Mouse (Mus musculus) intestine, embryonic 16.5 days (tissue): ENCODE measurements around the gene Ncoa3. TPM values are rescaled to one million over a fixed set of nuclear protein-coding genes. Genes with fewer than 3 reads are reported as not detected.
A peak's percentile ranks its signal among the peaks of the same experiment; 100 is the strongest.

ENCODE experiments used
- ATAC-seq: fragments of 200-750 bp; cut with Nextera tagmentation; 2 replicates; pipeline ENCODE4 v1.8.0; 2017; ENCODE audit warnings: moderate TSS enrichment, moderate library complexity
- H3K27ac ChIP-seq: fragments of 300-500 bp; sonication (generic); 2 replicates; pipeline ENCODE4 v1.5.1; 2014; ENCODE audit warnings: mild to moderate bottlenecking, low read length
- H3K27me3 ChIP-seq: fragments of 300-500 bp; sonication (generic); replicated peaks from 2 replicates; pipeline ENCODE4 v1.6.1; 2014; ENCODE audit warnings: low read length, control low read depth, mixed read lengths; ENCODE audit not compliant: control insufficient read depth, insufficient read depth
- H3K36me3 ChIP-seq: fragments of 300-500 bp; sonication (generic); 2 replicates; pipeline ENCODE4 v1.6.1; 2014; ENCODE audit warnings: low read length, control low read depth; ENCODE audit not compliant: control insufficient read depth, insufficient read depth
- H3K4me1 ChIP-seq: fragments of 300-500 bp; sonication (generic); 2 replicates; pipeline ENCODE4 v1.6.1; 2014; ENCODE audit warnings: low read length, control low read depth, mixed read lengths; ENCODE audit not compliant: control insufficient read depth, insufficient read depth
- H3K4me2 ChIP-seq: fragments of 300-500 bp; sonication (generic); 2 replicates; pipeline ENCODE4 v1.6.1; 2014; ENCODE audit warnings: low read depth, low read length, control low read depth
- H3K4me3 ChIP-seq: fragments of 300-500 bp; sonication (generic); 2 replicates; pipeline ENCODE4 v1.5.1; 2014; ENCODE audit warnings: mild to moderate bottlenecking, low read length
- H3K9ac ChIP-seq: fragments of 300-500 bp; sonication (generic); 2 replicates; pipeline ENCODE4 v1.6.1; 2014; ENCODE audit warnings: low read depth, low read length
- H3K9me3 ChIP-seq: fragments of 300-500 bp; sonication (generic); 2 replicates; pipeline ENCODE4 v1.6.1; 2016; ENCODE audit warnings: low read length, control low read depth; ENCODE audit not compliant: control insufficient read depth
- WGBS: fragments of 180-500 bp; shearing (Covaris S2); extraction: QIAGEN DNeasy Blood & Tissue Kit; methylation state at CpG from one replicate; pipeline ENCODE4 v1.1.7; 2014; 5-methylcytosine and 5-hydroxymethylcytosine counted together
- polyA plus RNA-seq: library from polyadenylated mRNA; unstranded; fragments of >200 nt; fragmentation: Nextera tagmentation; extraction: Ambion mirVana; gene quantifications from 2 replicates; pipeline ENCODE4 v1.2.1, GENCODE M21; 2015

Ncoa3 gene
- polyA plus RNA-seq, 1 experiment from 2014 or later = 8.7 TPM

GRCm38 (mm10) chr2:166071481-166071880, 79.0 kb downstream of the Ncoa3 start:
- Histone ChIP-seq H3K4me2 (no peak overlapping the region), H3K27ac (no peak overlapping the region), H3K9ac (no peak overlapping the region), H3K27me3 (no peaks in the 10 kb centered on the region), H3K4me3 (no peak overlapping the region), H3K9me3 (no peaks in the 10 kb centered on the region), H3K36me3 (peaks cover 8% of the 10 kb centered on the region), H3K4me1 (peaks cover 8% of the 10 kb centered on the region)
- 89% methylated on average over 5 of the region's 5 CpGs for WGBS
- ATAC-seq = no peak

GRCm38 (mm10) chr2:166071889-166072288, 79.5 kb downstream of the Ncoa3 start:
- 84% methylated on average over 9 of the region's 9 CpGs for WGBS
- no peaks in the 10 kb centered on the region for H3K27me3 ChIP-seq
- peaks cover 8% of the 10 kb centered on the region for H3K36me3 ChIP-seq
- peaks cover 8% of the 10 kb centered on the region for H3K4me1 ChIP-seq
- H3K27ac ChIP-seq = no peak overlapping the region
- no peak overlapping the region for H3K4me3 ChIP-seq
- no peak overlapping the region for H3K4me2 ChIP-seq
- no peak for ATAC-seq
- no peaks in the 10 kb centered on the region for H3K9me3 ChIP-seq
- H3K9ac ChIP-seq = no peak overlapping the region

- Histone ChIP-seq H3K4me3 (no peak overlapping the region), H3K9me3 (no peaks in the 10 kb centered on the region), H3K9ac (no peak overlapping the region), H3K27ac (no peak overlapping the region), H3K4me2 (no peak overlapping the region), H3K36me3 (peaks cover 8% of the 10 kb centered on the region), H3K4me1 (peaks cover 8% of the 10 kb centered on the region), H3K27me3 (no peaks in the 10 kb centered on the region)
- ATAC-seq = no peak
- 75% methylated on average over 10 of the region's 10 CpGs for WGBS
These were observed 80.6 kb downstream of the Ncoa3 start for GRCm38 (mm10) chr2:166073082-166073481.

GRCm38 (mm10) chr2:166074322-166074721, 81.9 kb downstream of the Ncoa3 start:
- Histone ChIP-seq H3K9me3 (no peaks in the 10 kb centered on the region), H3K27ac (no peak overlapping the region), H3K9ac (no peak overlapping the region), H3K4me2 (no peak overlapping the region), H3K27me3 (no peaks in the 10 kb centered on the region), H3K4me1 (peaks cover 8% of the 10 kb centered on the region), H3K36me3 (peaks cover 15% of the 10 kb centered on the region), H3K4me3 (no peak overlapping the region)
- 57% methylated on average over 6 of the region's 6 CpGs for WGBS
- no peak for ATAC-seq

GRCm38 (mm10) chr2:166077371-166077770, 84.9 kb downstream of the Ncoa3 start:
- 87% methylated on average over 9 of the region's 9 CpGs for WGBS
- H3K27me3 ChIP-seq = no peaks in the 10 kb centered on the region
- no peak for ATAC-seq
- no peaks in the 10 kb centered on the region for H3K9me3 ChIP-seq
- H3K27ac ChIP-seq = no peak overlapping the region
- peaks cover 27% of the 10 kb centered on the region for H3K4me1 ChIP-seq
- H3K4me2 ChIP-seq = no peak overlapping the region
- H3K36me3 ChIP-seq = peaks cover 6% of the 10 kb centered on the region
- H3K4me3 ChIP-seq = no peak overlapping the region
- no peak overlapping the region for H3K9ac ChIP-seq

- Histone ChIP-seq H3K4me2 (no peak overlapping the region), H3K27ac (no peak overlapping the region), H3K4me1 (peaks cover 27% of the 10 kb centered on the region), H3K9ac (no peak overlapping the region), H3K27me3 (no peaks in the 10 kb centered on the region), H3K4me3 (no peak overlapping the region), H3K9me3 (no peaks in the 10 kb centered on the region), H3K36me3 (peaks cover 6% of the 10 kb centered on the region)
- no peak for ATAC-seq
- 90% methylated on average over 14 of the region's 14 CpGs for WGBS
These were observed 86.8 kb downstream of the Ncoa3 start for GRCm38 (mm10) chr2:166079231-166079630.

- 43% methylated on average over 17 of the region's 17 CpGs for WGBS
- Histone ChIP-seq H3K4me3 (no peak overlapping the region), H3K36me3 (peaks cover 6% of the 10 kb centered on the region), H3K9ac (peak overlapping the region; percentile 20; the same call in 1 of the 2 replicates), H3K9me3 (no peaks in the 10 kb centered on the region), H3K27ac (peak overlapping the region; percentile 56), H3K27me3 (no peaks in the 10 kb centered on the region), H3K4me1 (peaks cover 19% of the 10 kb centered on the region), H3K4me2 (peak overlapping the region; percentile 14; the same call in 1 of the 2 replicates)
- ATAC-seq = peak; percentile 82
These were observed 87.8 kb downstream of the Ncoa3 start for GRCm38 (mm10) chr2:166079961-166080885.

- ATAC-seq = no peak
- WGBS = 79% methylated on average over 21 of the region's 21 CpGs
- Histone ChIP-seq H3K4me2 (0 out of 2 replicates have a peak overlapping the region, but pooled peaks have one; percentile 14), H3K4me1 (peaks cover 19% of the 10 kb centered on the region), H3K4me3 (no peak overlapping the region), H3K27ac (no peak overlapping the region), H3K9ac (peak overlapping the region; percentile 20; the same call in 1 of the 2 replicates), H3K9me3 (no peaks in the 10 kb centered on the region), H3K27me3 (no peaks in the 10 kb centered on the region), H3K36me3 (peaks cover 6% of the 10 kb centered on the region)
These were observed 88.7 kb downstream of the Ncoa3 start for GRCm38 (mm10) chr2:166080967-166081750.

- WGBS = 74% methylated on average over 5 of the region's 5 CpGs
- H3K4me2 ChIP-seq = no peak overlapping the region
- peaks cover 6% of the 10 kb centered on the region for H3K36me3 ChIP-seq
- H3K4me1 ChIP-seq = peaks cover 19% of the 10 kb centered on the region
- no peaks in the 10 kb centered on the region for H3K27me3 ChIP-seq
- no peak for ATAC-seq
- H3K27ac ChIP-seq = no peak overlapping the region
- H3K4me3 ChIP-seq = no peak overlapping the region
- H3K9me3 ChIP-seq = no peaks in the 10 kb centered on the region
- H3K9ac ChIP-seq = no peak overlapping the region
These were observed 89.8 kb downstream of the Ncoa3 start for GRCm38 (mm10) chr2:166082193-166082592.
